Mouse (Mus musculus) hindbrain, embryonic 11.5 days (tissue): Measurements from ENCODE around the gene Hist1h3c. TPM values are rescaled to one million over a fixed set of nuclear protein-coding genes. Genes with fewer than 3 reads are reported as not detected.

ENCODE experiments used
- ATAC-seq: fragments of 200-750 bp; cut with Nextera tagmentation; 2 replicates; pipeline ENCODE4 v1.8.0; 2017; ENCODE audit warnings: mild to moderate bottlenecking, moderate TSS enrichment, moderate library complexity; ENCODE audit not compliant: low FRiP score
- DNase-seq: peaks from one replicate; pipeline ENCODE4 v3.0.0-alpha.2; 2015; ENCODE audit warnings: low spot score
- H3K27ac ChIP-seq: fragments of 300-500 bp; sonication (generic); 2 replicates; pipeline ENCODE4 v1.5.1; 2014; ENCODE audit warnings: mild to moderate bottlenecking, low read depth, low read length
- H3K27me3 ChIP-seq: fragments of 300-500 bp; sonication (generic); 2 replicates; pipeline ENCODE4 v1.6.1; 2014; ENCODE audit warnings: mild to moderate bottlenecking, low read length, moderate library complexity, mixed read lengths; ENCODE audit not compliant: control insufficient read depth, insufficient read depth
- H3K36me3 ChIP-seq: fragments of 300-500 bp; sonication (generic); 2 replicates; pipeline ENCODE4 v1.6.1; 2014; ENCODE audit warnings: mild to moderate bottlenecking, low read length, moderate library complexity, mixed read lengths; ENCODE audit not compliant: control insufficient read depth, insufficient read depth
- H3K4me1 ChIP-seq: fragments of 300-500 bp; sonication (generic); replicated peaks from 2 replicates; pipeline ENCODE4 v1.6.1; 2014; ENCODE audit warnings: low read length, mixed read lengths; ENCODE audit not compliant: control insufficient read depth, insufficient read depth
- H3K4me2 ChIP-seq: fragments of 300-500 bp; sonication (generic); replicated peaks from 2 replicates; pipeline ENCODE4 v1.6.1; 2014; ENCODE audit warnings: mild to moderate bottlenecking, low read depth, low read length
- H3K4me3 ChIP-seq: fragments of 300-500 bp; sonication (generic); 2 replicates; pipeline ENCODE4 v1.5.1; 2014; ENCODE audit warnings: low read depth, low read length
- H3K9ac ChIP-seq: fragments of 300-500 bp; sonication (generic); 2 replicates; pipeline ENCODE4 v1.6.1; 2014; ENCODE audit warnings: low read depth, low read length
- H3K9me3 ChIP-seq: fragments of 300-500 bp; sonication (generic); 2 replicates; pipeline ENCODE4 v1.6.1; 2016; ENCODE audit warnings: low read length; ENCODE audit not compliant: control insufficient read depth
- WGBS: fragments of 180-500 bp; shearing (Covaris S2); extraction: QIAGEN DNeasy Blood & Tissue Kit; methylation state at CpG from one replicate; pipeline ENCODE4 v1.1.7; 2014; 5-methylcytosine and 5-hydroxymethylcytosine counted together
- polyA plus RNA-seq: library from polyadenylated mRNA; unstranded; fragments of >200 nt; fragmentation: Nextera tagmentation; extraction: Ambion mirVana; gene quantifications from 2 replicates; pipeline ENCODE4 v1.2.1, GENCODE M21; 2014

Gene Hist1h3c
- polyA plus RNA-seq, 1 experiment from 2014 or later = 10.7 TPM

DNA sequence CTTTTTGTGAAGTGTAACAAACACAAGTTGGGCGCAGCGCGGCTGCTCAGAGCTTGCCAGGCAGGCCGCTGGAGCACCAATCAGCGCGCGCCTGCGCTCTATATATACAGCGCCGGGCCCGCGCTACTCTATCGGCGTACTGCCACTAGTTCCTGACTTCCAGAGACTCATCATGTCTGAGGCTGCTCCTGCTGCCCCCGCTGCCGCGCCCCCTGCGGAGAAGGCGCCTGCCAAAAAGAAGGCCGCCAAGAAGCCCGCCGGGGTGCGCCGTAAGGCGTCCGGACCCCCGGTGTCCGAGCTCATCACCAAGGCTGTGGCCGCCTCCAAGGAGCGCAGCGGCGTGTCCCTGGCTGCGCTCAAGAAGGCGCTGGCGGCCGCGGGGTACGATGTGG lies 6.7 kb downstream of the Hist1h3c start, which contains the start of gene Hist1h1c:
TSS of gene Hist1h1c (plus strand) at position 132 of the 392 bp plus-strand sequence.
- 0 out of 2 replicates have a peak, but pooled peaks cover 3% of the 10 kb centered on the region for H3K4me1 ChIP-seq
- peak within 1 kb of the TSS; percentile 96 for H3K4me2 ChIP-seq
- DNase-seq (peak; percentile 93), ATAC-seq (peak; percentile 95)
- H3K36me3 ChIP-seq = no peaks in the 10 kb centered on the region
- peak within 1 kb of the TSS; percentile 96 for H3K27ac ChIP-seq
- under 1% methylated on average over 27 of the region's 38 CpGs for WGBS
- H3K9ac ChIP-seq = peak within 1 kb of the TSS; percentile 75
- H3K4me3 ChIP-seq = peak within 1 kb of the TSS; percentile 57
- no peaks in the 10 kb centered on the region for H3K9me3 ChIP-seq
- H3K27me3 ChIP-seq = no peaks in the 10 kb centered on the region

DNA sequence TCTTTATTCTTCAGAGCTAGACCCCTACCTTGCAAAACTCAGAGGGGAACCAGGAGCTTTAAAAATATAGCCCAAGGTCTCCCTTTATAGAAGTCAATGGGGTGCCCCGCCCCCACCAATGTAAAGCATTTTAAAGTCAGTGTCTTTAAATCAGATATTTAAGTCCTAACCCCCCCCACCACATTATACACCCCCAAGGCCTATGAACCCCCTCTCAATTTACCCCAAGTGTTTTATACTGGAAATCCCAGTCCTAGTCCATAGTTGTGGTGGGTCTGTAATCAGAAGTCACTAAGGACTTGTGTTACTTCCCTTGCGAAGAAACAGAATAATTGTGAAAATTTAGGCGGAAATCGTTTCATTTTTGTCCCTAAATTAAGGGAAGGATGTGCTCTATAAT lies 7.4 kb downstream of the Hist1h3c start:
- no peaks in the 10 kb centered on the region for H3K9me3 ChIP-seq
- 17% methylated on average over 4 of the region's 4 CpGs for WGBS
- H3K4me3 ChIP-seq = peak overlapping the region; percentile 57
- 0 out of 2 replicates have a peak, but pooled peaks cover 3% of the 10 kb centered on the region for H3K4me1 ChIP-seq
- ATAC-seq (no peak), DNase-seq (peak; percentile 43)
- H3K4me2 ChIP-seq = peak overlapping the region; percentile 96; the same call in 1 of the 2 replicates
- H3K36me3 ChIP-seq = no peaks in the 10 kb centered on the region
- peak overlapping the region; percentile 44; the same call in 1 of the 2 replicates for H3K9ac ChIP-seq
- peak overlapping the region; percentile 96 for H3K27ac ChIP-seq
- H3K27me3 ChIP-seq = no peaks in the 10 kb centered on the region

DNA sequence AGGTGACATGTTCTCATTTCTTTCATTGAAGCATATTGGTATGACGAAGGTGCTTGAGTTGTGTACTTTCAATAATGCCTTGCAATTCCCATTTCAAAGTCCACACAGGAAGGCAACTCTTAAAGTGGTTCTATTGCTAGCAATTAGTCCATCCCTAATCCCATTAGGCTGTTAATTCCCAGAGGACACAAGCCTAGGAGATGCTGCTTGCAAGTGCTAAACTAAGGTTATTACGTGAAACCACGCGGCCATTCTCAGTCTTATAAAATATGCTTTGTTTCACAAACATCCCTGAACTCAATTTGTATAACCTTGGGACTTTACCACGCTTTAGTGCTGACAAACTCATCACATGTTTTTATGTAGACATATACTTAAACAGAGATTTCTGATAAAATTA lies 8.3 kb downstream of the Hist1h3c start:
- Histone ChIP-seq H3K36me3 (no peaks in the 10 kb centered on the region), H3K9me3 (no peaks in the 10 kb centered on the region), H3K4me2 (no peak overlapping the region), H3K27ac (no peak overlapping the region), H3K4me1 (0 out of 2 replicates have a peak, but pooled peaks cover 3% of the 10 kb centered on the region), H3K4me3 (no peak overlapping the region), H3K9ac (no peak overlapping the region), H3K27me3 (no peaks in the 10 kb centered on the region)
- no peak for ATAC-seq
- DNase-seq = no peak
- 86% methylated on average over 5 of the region's 5 CpGs for WGBS

DNA sequence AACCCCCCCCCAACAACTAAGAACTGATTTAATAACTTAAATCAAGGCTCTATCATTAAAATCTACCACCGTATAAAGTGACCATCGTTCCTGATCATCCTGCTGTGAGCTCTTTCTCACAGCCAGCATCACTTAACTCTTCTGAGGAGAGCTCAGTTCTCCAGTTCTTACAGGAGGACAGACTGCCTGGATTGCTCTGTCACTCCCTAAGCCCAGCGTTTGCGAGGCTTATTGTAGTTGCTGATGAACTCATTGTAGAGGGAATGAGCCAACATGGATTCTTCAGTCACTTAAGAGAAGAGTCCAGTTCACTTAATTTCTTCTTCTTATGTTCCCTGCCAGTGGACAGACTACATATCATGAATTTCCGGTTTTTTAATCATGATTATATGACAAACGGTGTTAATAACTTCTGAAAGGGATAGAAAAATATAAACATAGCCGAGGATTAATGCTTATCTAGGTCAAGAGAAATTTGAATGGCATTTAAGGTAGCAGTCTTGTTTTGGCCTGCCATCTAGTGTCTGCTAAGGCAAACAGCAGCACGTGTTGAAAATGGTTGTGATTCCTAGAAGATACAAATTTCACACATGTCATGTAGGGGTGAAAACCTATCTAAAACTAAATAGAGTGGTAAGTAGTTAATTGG lies 13.1 kb downstream of the Hist1h3c start:
- Histone ChIP-seq H3K27ac (no peak overlapping the region), H3K27me3 (no peaks in the 10 kb centered on the region), H3K36me3 (no peaks in the 10 kb centered on the region), H3K4me3 (no peak overlapping the region), H3K9me3 (no peaks in the 10 kb centered on the region), H3K4me2 (no peak overlapping the region), H3K4me1 (no peaks in the 10 kb centered on the region), H3K9ac (no peak overlapping the region)
- DNase-seq (no peak), ATAC-seq (no peak)
- 27% methylated on average over 8 of the region's 8 CpGs for WGBS

DNA sequence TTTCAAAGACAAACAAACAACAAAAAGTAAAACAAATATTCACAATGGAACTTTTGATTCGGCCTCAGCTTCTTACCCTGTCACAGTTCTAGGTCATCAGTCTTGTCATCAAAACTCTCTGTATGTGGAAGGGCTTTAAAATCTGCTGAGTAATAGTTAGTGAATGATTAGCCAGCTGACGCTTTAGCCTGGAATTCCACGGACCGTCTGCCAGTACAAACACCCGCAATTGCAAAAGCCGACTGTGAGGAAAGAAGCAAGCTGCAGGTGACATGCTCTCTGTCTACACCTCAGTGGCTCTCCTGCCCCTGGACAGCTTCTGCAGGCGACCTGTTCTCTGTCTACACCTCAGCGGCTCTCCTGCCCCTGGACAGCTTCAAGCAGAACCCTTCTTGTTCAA lies 14.9 kb downstream of the Hist1h3c start:
- no peak for DNase-seq

DNA sequence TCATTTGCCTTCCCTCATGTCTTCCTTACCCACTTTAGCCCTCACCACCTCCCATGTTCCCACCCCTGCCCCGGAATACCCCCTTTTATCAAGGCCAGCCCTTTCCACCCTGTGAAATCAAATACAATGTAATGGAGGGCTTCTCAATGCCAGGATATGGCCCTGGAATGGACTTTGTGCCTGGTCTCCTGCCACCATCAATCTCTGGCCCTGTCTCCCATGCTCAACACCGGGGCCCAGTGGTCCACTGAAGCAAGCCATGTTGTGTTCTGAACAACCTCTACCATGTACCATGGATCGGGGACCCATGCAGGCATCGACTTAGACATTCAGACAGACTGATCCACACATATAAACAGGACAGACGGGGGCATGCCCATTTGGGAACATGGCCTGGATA lies 15.7 kb downstream of the Hist1h3c start:
- Histone ChIP-seq H3K4me3 (no peak overlapping the region), H3K27me3 (no peaks in the 10 kb centered on the region), H3K36me3 (no peaks in the 10 kb centered on the region), H3K27ac (no peak overlapping the region), H3K9ac (no peak overlapping the region), H3K4me1 (no peaks in the 10 kb centered on the region), H3K4me2 (no peak overlapping the region), H3K9me3 (no peaks in the 10 kb centered on the region)
- WGBS = 92% methylated on average over 5 of the region's 5 CpGs
- DNase-seq (no peak), ATAC-seq (no peak)

More for the DNA sequence above, 14.9 kb downstream of the Hist1h3c start:
- H3K4me1 ChIP-seq = no peaks in the 10 kb centered on the region
- H3K36me3 ChIP-seq = no peaks in the 10 kb centered on the region
- no peak overlapping the region for H3K9ac ChIP-seq
- H3K27me3 ChIP-seq = no peaks in the 10 kb centered on the region
- H3K4me3 ChIP-seq = no peak overlapping the region
- H3K4me2 ChIP-seq = no peak overlapping the region
- no peak overlapping the region for H3K27ac ChIP-seq
- ATAC-seq = no peak
- 40% methylated on average over 8 of the region's 8 CpGs for WGBS
- no peaks in the 10 kb centered on the region for H3K9me3 ChIP-seq

DNA sequence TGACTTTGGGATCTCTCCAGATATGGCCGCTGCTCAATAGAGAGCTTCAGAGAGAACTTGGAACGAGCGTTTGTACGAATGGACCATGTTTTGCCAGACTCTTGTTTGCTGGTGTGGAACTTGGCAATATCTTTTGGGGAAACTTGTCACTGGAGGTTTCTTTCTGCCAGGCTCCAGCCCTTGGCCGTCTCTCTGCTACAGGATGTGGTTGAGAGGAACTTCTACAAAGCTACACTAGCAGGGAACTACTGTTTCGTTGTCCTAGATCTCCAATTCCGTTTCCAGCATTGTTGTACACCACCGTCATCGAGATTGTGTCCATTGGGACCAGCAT lies 16.2 kb downstream of the Hist1h3c start:
- no peak overlapping the region for H3K9ac ChIP-seq
- DNase-seq (no peak), ATAC-seq (no peak)
- H3K36me3 ChIP-seq = no peaks in the 10 kb centered on the region
- H3K4me2 ChIP-seq = no peak overlapping the region
- H3K4me3 ChIP-seq = no peak overlapping the region
- H3K4me1 ChIP-seq = no peaks in the 10 kb centered on the region
- H3K27me3 ChIP-seq = no peaks in the 10 kb centered on the region
- H3K9me3 ChIP-seq = no peaks in the 10 kb centered on the region
- WGBS = 92% methylated on average over 9 of the region's 9 CpGs
- H3K27ac ChIP-seq = no peak overlapping the region

DNA sequence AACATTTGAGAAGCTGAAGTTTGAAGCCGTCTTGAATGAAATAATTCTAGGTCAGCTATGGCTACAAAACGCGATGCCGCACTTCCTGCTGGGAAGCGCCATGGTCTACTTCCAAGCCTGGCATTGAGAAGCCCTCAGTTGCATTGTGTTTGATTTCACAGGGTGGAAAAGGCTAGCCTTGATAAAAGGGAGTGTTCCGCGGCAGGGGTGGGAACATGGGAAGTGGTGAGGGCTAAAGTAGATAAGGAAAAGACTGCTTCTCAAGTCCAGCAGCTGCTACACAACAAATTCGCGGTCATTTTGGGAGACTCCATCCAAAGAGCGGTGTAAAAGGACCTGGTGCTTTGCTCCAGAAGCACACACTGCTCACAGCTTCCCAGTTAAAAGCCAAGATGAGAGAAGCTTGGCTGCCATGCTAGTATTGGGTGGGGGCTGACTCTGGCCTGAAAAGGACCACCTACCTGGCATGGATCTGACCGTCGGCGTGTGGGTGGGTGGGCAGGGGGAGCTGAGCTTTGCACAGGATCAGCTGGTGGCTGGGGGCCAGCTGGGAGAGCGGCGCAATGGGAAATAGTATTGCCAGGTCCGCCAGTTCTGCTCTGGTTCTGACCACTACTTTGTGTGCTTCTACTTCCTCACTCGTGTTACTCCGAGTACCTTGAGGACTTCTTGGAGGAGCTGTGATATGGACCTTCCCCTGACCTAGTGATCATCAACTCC lies 16.8 kb downstream of the Hist1h3c start:
- H3K9ac ChIP-seq = no peak overlapping the region
- H3K9me3 ChIP-seq = no peaks in the 10 kb centered on the region
- H3K36me3 ChIP-seq = no peaks in the 10 kb centered on the region
- H3K4me3 ChIP-seq = no peak overlapping the region
- H3K27me3 ChIP-seq = no peaks in the 10 kb centered on the region
- H3K4me1 ChIP-seq = no peaks in the 10 kb centered on the region
- DNase-seq (no peak), ATAC-seq (no peak)
- H3K4me2 ChIP-seq = no peak overlapping the region
- WGBS = 84% methylated on average over 18 of the region's 18 CpGs
- H3K27ac ChIP-seq = no peak overlapping the region

DNA sequence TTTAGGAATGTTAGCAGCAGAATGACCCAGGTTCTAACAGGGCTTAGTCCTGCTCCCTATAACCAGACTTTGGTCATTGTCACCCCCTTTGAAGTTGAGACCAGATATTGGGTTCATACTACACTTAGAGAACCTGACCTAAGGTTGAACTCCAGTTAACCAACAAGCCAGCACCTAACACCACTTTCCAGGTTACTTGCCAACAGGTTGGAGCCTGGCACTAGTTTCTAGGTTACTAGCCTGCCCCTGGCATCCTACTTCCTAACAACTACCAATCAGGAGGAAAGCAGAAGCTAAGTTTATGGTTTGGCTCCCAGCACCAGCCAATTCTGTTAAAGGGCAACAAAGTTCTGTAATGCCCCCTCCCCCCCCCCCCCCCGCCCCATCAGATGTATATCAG lies 20.2 kb downstream of the Hist1h3c start:
- DNase-seq (no peak), ATAC-seq (no peak)
- Histone ChIP-seq H3K27ac (no peak overlapping the region), H3K36me3 (no peaks in the 10 kb centered on the region), H3K9ac (no peak overlapping the region), H3K4me2 (no peak overlapping the region), H3K4me3 (no peak overlapping the region), H3K4me1 (no peaks in the 10 kb centered on the region), H3K9me3 (no peaks in the 10 kb centered on the region), H3K27me3 (no peaks in the 10 kb centered on the region)
- 20% methylated on average over 1 of the region's 1 CpGs for WGBS
